Mouse (Mus musculus): ENCODE measurements around the gene Slc9a6.

The Slc9a6 gene

GRCm38 (mm10) chrX:56609623-56610317 is at the start of gene Slc9a6:
Gene Slc9a6, plus strand, starts transcription at chrX:56609757.
- peak; percentile 70 for DNase-seq

- DNase-seq = no peak
These were observed 37.1 kb upstream of the Slc9a6 start for GRCm38 (mm10) chrX:56572465-56572864.

GRCm38 (mm10) chrX:56578200-56578599 is 31.4 kb upstream of the Slc9a6 start:
- no peak for DNase-seq

GRCm38 (mm10) chrX:56597219-56597886 is 12.2 kb upstream of the Slc9a6 start:
- no peak for DNase-seq

GRCm38 (mm10) chrX:56597887-56598640 is 11.5 kb upstream of the Slc9a6 start, which contains the start of gene Mmgt1:
Gene Mmgt1, minus strand, starts transcription at chrX:56598069.
- DNase-seq = peak; percentile 93

- no peak for DNase-seq
These were observed 3.0 kb upstream of the Slc9a6 start for GRCm38 (mm10) chrX:56606536-56606935.

- no peak for DNase-seq
These were observed 2.4 kb upstream of the Slc9a6 start for GRCm38 (mm10) chrX:56607032-56607710.

- no peak for DNase-seq
These were observed 303 bp upstream of the Slc9a6 start for GRCm38 (mm10) chrX:56609285-56609622.

GRCm38 (mm10) chrX:56610318-56610694 is 749 bp downstream of the Slc9a6 start:
- DNase-seq = no peak

GRCm38 (mm10) chrX:56615236-56615635 is 5.7 kb downstream of the Slc9a6 start:
- DNase-seq = no peak

GRCm38 (mm10) chrX:56636185-56636584 is 26.6 kb downstream of the Slc9a6 start:
- no peak for DNase-seq

- no peak for DNase-seq
These were observed 30.5 kb downstream of the Slc9a6 start for GRCm38 (mm10) chrX:56640066-56640465.

- peak; percentile 57 for DNase-seq
These were observed 40.2 kb downstream of the Slc9a6 start for GRCm38 (mm10) chrX:56649549-56650354.

- DNase-seq = no peak
These were observed 40.7 kb downstream of the Slc9a6 start for GRCm38 (mm10) chrX:56650355-56650652.

GRCm38 (mm10) chrX:56650885-56651284 is 41.3 kb downstream of the Slc9a6 start:
- DNase-seq = no peak

- DNase-seq = no peak
These were observed 42.2 kb downstream of the Slc9a6 start for GRCm38 (mm10) chrX:56651738-56652137.

GRCm38 (mm10) chrX:56655686-56656085 is 46.1 kb downstream of the Slc9a6 start:
- DNase-seq = no peak

- peak; percentile 60 for DNase-seq
These were observed 49.7 kb downstream of the Slc9a6 start for GRCm38 (mm10) chrX:56659286-56659685.

GRCm38 (mm10) chrX:56661143-56661542 is 51.6 kb downstream of the Slc9a6 start:
- no peak for DNase-seq

GRCm38 (mm10) chrX:56662316-56662715 is 52.8 kb downstream of the Slc9a6 start:
- DNase-seq = no peak

GRCm38 (mm10) chrX:56663377-56663776 is 53.8 kb downstream of the Slc9a6 start:
- no peak for DNase-seq

GRCm38 (mm10) chrX:56665226-56665973 is 55.8 kb downstream of the Slc9a6 start:
- no peak for DNase-seq

All from cerebellum, adult 9-10 months (tissue).